Mouse (Mus musculus) thymus, adult 2 months (tissue): ENCODE results near the gene Sncg.

Source experiments
- CTCF ChIP-seq: fragments of 200-500 bp; IDR thresholded peaks from 2 replicates; pipeline ENCODE4 v1.5.1; 2012; ENCODE audit warnings: mild to moderate bottlenecking, control low read depth, low read length, moderate library complexity, borderline replicate concordance; ENCODE audit not compliant: control insufficient read depth, poor library complexity, insufficient read depth; ENCODE audit errors: extremely low read depth
- POLR2A ChIP-seq: fragments of 200-500 bp; IDR thresholded peaks from 2 replicates; pipeline ENCODE4 v1.6.1; 2012; ENCODE audit warnings: mild to moderate bottlenecking, low read length, control low read depth, moderate library complexity; ENCODE audit not compliant: control insufficient read depth, poor library complexity, insufficient read depth; ENCODE audit errors: extremely low read depth

DNA sequence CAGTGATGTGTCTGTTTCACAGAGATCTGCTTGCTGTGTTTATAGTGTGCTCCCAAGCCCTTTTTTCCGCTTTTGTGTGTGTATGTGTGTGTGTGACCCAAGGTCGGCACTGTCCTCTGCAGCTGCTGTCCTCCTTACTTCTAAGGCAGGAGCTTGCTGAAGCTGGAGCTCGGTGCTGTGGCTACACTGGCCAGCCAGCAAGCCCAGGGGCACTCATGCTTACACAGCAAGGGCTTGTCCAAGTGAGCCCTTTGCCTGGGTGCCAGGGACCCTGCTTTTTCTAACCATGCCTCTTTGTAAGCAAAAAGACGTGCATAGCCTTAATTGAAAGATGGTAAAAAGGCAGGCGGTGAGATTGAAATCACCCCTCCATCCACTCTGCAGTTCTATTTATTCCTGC is 42.1 kb downstream of the Sncg start:
- TF ChIP-seq CTCF (no peak), POLR2A (no peak)
